Mouse (Mus musculus) urinary bladder, postnatal 25 days (tissue): ENCODE measurements around the gene Slc15a3.

Experiments used
- DNase-seq: peaks from one replicate; pipeline ENCODE4 v3.0.0; 2022; ENCODE audit warnings: low spot score

The Slc15a3 gene

GRCm38 (mm10) chr19:10822534-10822933 lies 17.0 kb upstream of the Slc15a3 start:
- no peak for DNase-seq

DNA sequence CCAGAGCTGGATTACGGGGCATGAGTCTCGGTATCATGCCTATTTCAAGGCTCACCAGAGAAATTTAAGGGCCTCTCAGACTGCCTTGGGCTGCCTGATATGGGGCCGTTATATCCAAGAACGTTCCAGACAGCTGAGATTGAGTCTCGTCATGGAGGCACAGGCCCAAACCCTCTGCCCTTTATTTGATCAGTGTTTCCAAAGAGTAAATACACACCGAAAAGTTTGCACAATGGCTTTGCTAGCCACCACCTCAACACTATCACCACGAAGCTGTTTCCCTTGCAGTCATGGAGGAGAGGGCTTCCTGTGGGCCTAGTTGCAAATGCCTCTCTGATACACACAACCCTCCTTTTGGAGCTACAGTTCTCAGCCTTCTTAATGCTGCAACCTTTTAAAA lies 15.5 kb upstream of the Slc15a3 start:
- DNase-seq, result no peak

DNA sequence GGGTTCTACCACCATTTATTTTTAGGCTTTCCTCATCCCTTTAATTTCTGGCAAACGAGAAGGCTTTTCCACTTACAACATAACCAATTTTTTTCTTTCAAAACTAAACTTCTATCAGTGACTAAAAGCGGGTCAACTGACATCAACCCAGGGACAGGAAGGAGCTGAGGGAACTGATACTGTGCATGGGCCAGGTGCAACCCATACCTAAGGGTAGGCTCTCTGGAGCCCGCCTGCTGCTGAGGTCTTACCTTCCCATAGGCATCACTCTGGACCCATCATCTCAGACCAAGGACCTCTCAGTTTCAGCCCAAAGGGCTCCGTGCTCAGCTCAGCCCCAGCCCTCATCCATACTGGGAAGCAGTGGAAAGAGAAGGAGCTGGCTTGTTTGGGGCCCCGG lies 11.2 kb upstream of the Slc15a3 start:
- DNase-seq, result no peak

GRCm38 (mm10) chr19:10829436-10830175 lies 9.9 kb upstream of the Slc15a3 start, which contains the start of gene Cd6:
Cd6 (minus strand) TSS chr19:10830058.
- DNase-seq, result no peak

DNA sequence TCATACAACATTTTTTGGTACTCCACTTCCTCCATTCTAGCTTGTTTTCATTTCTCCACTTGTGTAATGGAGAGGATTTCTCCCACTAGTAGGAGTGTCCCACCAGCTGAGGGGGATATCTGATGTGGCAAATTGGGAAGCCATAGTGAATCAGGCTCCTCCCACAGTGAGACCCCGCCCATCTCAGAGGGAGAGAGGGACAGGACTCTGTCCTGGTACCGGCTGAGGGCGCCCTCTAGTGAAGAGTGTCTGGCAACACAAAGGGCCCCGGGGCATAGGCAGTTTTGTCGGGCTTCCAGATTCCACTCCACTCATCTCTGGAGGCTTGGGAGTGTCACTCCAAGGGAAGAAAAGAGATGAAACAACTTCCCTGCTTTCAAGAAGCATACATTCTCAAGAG lies 8.1 kb upstream of the Slc15a3 start:
- DNase-seq, result peak; percentile 67

DNA sequence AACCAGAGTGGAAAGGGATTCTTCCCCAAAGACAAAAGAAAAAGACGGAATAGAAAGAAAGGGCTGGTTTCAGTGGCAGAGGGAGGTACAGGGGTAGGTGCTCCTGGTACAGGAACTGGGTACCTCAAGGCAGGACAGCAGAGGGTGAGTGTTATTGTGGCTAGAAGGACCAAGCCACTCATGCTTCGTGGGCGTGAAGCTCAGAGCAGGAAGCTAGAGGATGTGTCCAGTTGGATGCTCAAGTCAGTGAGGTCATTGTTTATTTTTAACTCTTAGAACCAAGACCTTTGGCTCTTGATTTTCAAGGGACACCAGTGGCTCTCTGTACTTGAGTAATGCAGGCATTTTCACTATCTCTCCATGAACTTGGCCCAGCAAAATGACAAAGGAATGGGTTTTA lies 7.5 kb upstream of the Slc15a3 start:
- DNase-seq, result no peak

- DNase-seq, result no peak
Measured at GRCm38 (mm10) chr19:10833611-10834010, 5.9 kb upstream of the Slc15a3 start.

- DNase-seq, result no peak
Measured at GRCm38 (mm10) chr19:10835671-10836070, 3.9 kb upstream of the Slc15a3 start.

DNA sequence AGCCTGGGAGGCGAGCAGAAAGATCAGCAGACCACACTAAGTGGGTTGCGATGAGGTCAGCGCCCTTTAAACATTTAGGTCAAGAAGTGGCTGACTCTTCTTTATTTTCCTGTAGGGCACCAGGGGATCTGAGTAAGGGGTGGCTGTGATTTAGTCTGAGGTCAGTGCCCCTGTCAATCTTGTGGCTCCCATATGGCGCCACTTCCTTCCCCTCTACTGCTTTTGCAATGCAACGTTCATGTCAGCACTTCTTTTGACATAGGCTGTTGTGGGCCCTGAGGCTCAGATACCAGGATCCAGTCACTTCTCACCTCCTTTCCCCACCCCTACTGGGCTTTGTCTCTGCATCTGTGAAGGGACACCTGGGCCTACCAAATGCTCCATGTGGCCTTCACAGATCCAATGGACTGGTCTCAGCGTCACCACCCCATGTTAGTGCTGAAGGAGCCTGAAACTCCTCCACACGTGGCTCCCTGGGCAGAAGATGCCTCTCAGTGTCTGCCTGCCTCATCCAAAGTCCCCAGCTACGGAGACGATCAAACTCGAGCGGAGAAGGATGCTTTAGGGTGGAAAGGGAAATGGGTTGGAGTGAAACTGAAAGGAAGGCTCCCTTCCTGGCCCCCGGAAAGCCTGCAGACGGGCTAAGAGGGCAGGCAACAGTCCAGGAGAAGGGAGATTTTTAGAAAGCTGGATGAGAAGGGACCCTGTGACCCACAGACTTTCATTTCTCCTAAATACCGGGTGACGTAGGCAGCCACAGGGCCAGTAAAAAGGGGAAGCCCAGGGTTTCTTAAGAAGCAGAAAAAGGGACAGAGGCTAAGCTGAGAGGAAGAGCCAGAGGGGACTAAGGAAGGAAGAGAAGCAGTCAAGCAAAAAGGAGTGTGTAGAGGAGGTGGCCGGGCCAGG lies 2.4 kb downstream of the Slc15a3 start:
- DNase-seq, result no peak

GRCm38 (mm10) chr19:10842914-10843313 lies 3.4 kb downstream of the Slc15a3 start:
- no peak for DNase-seq

GRCm38 (mm10) chr19:10844206-10844605 lies 4.7 kb downstream of the Slc15a3 start:
- no peak for DNase-seq

DNA sequence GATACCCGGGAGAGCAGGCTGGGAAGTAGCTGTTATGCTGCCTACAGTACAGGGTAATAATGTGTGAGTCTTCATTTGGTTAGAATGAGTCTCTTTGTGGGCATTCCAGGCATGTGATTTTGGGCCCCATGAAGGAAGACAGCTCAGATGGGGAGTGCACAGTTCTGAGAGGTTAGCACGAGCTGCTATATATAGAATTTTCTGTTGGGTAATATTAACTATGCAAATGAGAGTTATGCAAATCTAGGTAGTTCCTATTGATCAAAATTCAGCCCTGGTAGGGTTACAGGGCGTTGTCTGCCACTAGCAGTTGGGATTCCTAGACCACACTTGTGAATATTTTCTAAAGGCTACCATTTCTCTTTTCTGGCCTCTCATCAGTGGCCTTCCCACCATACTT lies 5.9 kb downstream of the Slc15a3 start:
- DNase-seq, result no peak

GRCm38 (mm10) chr19:10846150-10846549 lies 6.6 kb downstream of the Slc15a3 start:
- DNase-seq, result no peak

GRCm38 (mm10) chr19:10847311-10848087 lies 8.0 kb downstream of the Slc15a3 start:
- DNase-seq, result no peak

- no peak for DNase-seq
Measured at GRCm38 (mm10) chr19:10855422-10855821, 15.9 kb downstream of the Slc15a3 start.

GRCm38 (mm10) chr19:10856520-10856919 lies 17.0 kb downstream of the Slc15a3 start:
- no peak for DNase-seq

DNA sequence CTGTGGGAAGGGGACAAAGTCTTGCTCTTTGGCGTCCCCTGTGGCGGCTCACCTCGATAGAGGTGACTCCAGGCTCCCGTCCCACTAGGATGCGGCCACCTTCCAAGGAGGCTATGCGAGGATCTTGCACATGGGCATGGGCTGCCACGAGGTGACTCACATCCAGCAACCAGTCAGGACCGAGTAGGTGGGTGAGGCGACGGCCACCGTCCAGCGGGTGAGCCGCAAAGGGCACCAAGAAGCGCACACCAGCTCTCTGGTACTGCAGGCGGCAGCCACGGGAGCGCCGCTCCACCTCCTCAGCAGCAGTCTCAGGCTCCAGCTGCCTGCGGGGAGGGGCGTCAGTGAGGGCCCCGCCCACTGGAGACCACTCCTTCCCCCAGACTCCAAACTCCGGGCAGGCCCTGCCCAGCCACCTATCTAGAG lies 20.6 kb downstream of the Slc15a3 start:
- DNase-seq, result no peak

- no peak for DNase-seq
Measured at GRCm38 (mm10) chr19:10866351-10866750, 26.8 kb downstream of the Slc15a3 start.

DNA sequence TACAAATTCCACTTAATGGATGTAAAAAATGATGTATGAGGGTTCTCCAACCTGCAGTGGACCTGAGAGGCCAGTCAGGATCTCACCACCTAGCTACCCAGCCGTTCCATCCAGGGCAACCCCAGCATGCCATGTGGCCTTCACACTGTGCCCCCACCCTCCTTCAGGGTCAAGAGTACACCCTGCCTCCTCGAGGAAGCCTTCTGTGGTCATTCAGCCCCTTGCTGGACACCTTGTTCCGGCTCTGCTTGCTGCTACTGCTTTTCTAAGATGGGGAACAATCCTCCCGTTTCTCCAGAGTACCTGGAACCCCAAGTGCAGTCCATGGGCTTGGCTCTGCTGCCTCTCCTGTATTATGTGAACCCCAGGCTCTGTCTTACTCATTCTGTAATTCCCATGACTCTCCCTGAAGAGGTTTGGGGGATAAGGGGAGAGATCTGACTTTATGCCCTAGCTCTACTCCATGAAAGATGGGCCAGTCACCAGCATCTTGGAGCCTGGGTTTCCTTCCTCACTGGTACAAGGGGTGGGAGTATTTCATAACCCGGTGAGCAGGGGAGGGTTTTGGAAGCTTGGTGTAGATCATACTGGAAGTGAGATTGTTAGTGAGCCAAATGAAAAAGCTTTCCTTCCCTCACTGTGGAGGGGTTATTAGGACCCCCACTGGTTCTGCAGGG lies 28.6 kb downstream of the Slc15a3 start:
- no peak for DNase-seq

DNA sequence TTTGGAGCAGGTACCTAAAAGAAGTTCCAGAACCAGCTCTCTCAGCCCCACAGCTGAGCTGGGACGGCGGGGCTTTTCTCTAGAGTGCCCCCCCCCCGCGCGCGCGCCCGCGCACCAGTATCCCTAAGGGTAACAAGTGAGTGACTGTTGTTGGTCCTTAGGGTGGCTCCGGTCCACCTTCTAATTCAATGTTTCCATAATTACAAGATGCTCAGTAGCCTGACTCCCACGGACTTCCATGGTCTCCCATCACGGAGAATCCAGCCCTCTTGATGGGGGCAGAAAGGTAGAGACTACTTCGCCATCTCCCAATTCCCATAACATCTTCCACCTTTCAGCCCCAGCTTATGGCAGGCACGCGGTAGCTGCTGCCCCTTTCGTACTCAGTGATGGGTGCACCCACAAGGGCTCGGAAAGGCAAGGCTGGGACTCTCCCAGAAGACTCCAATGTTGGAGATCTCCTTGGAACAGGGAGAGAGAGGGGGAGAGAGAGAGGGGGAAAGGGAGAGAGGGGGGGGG lies 29.2 kb downstream of the Slc15a3 start:
- DNase-seq, result no peak

GRCm38 (mm10) chr19:10869241-10869885 lies 29.8 kb downstream of the Slc15a3 start:
- peak; percentile 65 for DNase-seq
